In the genomic region with DNA sequence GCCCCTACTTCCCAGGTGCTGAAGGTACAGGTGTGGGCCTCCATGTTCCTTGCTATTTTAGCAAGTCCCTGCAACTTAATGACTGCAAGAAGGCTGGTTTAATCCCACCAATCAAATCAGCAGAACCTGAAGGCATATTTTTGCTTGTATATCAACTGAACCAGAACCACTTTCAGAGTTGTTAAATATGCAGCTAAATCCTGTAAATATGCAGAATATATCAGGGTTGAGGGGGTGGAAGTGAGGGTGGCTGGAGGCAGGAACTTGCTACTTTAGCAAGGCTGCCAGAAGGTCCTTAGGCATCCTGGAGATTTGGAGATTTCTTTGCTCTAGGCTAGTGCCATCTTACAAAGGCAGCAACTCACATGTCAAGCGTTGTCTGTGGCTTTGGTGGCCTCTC, we compare ENCODE assay signal across 1 mouse cellular context.
TF ChIP-seq lines count a peak whose summit lies in the region.

No protein-coding gene starts in this region.

TF ChIP-seq in CH12.LX, 34 proteins besides CTCF, POLR2A, EP300 and RAD21:
- TF ChIP-seq ZKSCAN1 (IDR thresholded peaks at IDR 0.05; ENCODE audit: borderline replicate concordance, low read depth, low read length): no peak
- TF ChIP-seq ZMIZ1 (IDR thresholded peaks at IDR 0.05; ENCODE audit: low read depth, low read length): no peak
- TF ChIP-seq TBP (conservative IDR thresholded peaks at IDR 0.05; ENCODE audit: low read depth, low read length): no peak
- TF ChIP-seq IRF4 (IDR thresholded peaks at IDR 0.05; ENCODE audit: low read depth, low read length): no peak
- no peak for TF ChIP-seq JUN (IDR thresholded peaks at IDR 0.05; ENCODE audit: insufficient read depth, low read depth, low read length)
- no peak for TF ChIP-seq PAX5 (IDR thresholded peaks at IDR 0.05; ENCODE audit: low read length)
- no peak for TF ChIP-seq RCOR1 (conservative IDR thresholded peaks at IDR 0.05; ENCODE audit: low read depth, low read length)
- no peak for TF ChIP-seq SMC3 (IDR thresholded peaks at IDR 0.05; ENCODE audit: low read depth, low read length)
